Mouse (Mus musculus) left cerebral cortex, adult 2 months (tissue): ENCODE data around the gene Shisa6. TPM values are rescaled to one million over a fixed set of nuclear protein-coding genes. Genes with fewer than 3 reads are reported as not detected.

Experiments used
- DNase-seq, 2 experiments: peaks; one replicate each; pipeline ENCODE4 v3.0.0; 2021 to 2022; ENCODE audit warnings: low spot score in 2 of 2, mixed read lengths in 1 of 2; ENCODE audit errors: extremely low spot score in 1 of 2
- H3K27ac ChIP-seq: fragments of 200-600 bp; 2 replicates; pipeline ENCODE4 v1.8.1; 2022
- H3K4me3 ChIP-seq: fragments of 200-600 bp; 2 replicates; pipeline ENCODE4 v1.8.1; 2022
- CTCF ChIP-seq: fragments of 200-600 bp; IDR thresholded peaks from 2 replicates; pipeline ENCODE4 v1.8.1; 2022; ENCODE audit warnings: antibody characterized with exemption, mild to moderate bottlenecking, moderate library complexity
- intact Hi-C: fragments of 180-260 bp; cut with DNase I; formaldehyde crosslinking; loops from one replicate; pipeline ENCODE4 v1.15.1; 2025
- total RNA-seq, 2 experiments: library from RNA; stranded (reverse); gene quantifications; 2 replicates each; pipeline ENCODE4 v1.2.3; 2021

The Shisa6 gene
- total RNA-seq, 2 experiments from 2014 or later: 18.6 to 22.2 TPM

DNA sequence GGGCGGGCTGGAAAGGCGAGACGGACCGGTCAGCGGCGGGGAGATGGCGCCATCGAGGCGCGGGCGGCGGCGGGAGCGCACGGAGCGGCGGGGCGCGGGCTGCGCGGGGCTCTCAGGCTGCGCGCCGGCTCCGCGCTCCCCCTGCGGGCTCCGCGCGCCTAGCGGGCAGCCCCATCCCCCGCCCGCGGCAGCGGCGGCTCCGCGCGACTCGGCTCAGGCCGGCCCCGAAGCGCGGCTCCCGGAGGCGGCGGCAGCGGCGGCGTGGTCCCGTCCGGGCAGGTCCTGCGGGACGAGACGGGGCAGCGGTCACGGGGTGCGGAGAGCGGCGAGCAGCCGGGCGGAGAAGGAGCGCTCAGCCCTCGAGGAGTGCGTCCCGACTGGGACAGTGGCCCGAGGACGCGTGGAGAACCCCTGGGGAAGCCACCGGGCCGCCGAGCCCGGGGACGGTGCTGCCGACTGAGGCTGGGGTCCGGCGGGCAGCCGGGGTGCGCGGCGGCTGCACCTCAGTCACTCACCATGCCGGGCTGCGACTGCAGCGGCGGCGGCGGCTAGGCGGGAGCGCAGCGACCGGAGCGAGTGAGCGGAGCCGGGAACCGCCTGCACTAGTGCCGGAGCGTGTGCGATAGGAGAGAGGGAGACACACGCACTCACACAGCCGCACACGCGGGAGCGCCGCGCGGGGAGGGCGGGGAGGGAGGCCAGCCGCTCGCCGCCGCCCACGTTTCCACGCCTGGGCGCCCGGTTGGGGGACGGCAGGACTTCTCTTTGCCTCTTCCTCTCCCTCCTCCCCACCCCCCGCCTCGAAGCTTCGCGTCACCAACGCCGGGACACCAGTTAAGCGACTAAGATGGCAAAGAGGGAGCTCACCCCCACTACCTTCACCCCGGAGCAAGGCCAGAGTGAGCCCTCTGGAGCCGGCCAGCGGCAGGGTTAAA lies 549 bp upstream of the Shisa6 start:
- peak overlapping the region; percentile 59 for H3K4me3 ChIP-seq
- no peak for TF ChIP-seq CTCF
- intact Hi-C loops: loop anchor here (5.0 to 10.0 kb wide), 6 partner anchors 252 to 704 kb away; partner anchors contain the start of gene Dnah9

GRCm38 (mm10) chr11:66524251-66524650 lies 1.5 kb downstream of the Shisa6 start:
- H3K4me3 ChIP-seq: peak overlapping the region; percentile 59; the same call in 1 of the 2 replicates
- DNase-seq: no peak
- no peak overlapping the region for H3K27ac ChIP-seq
- intact Hi-C loops: loop anchor here (5.0 to 10.0 kb wide), 2 partner anchors 97 to 249 kb away; no protein-coding TSS in a partner anchor
- TF ChIP-seq CTCF: no peak

More for the DNA sequence above, 549 bp upstream of the Shisa6 start:
- peak; percentile 48 to 57 for DNase-seq
- no peak overlapping the region for H3K27ac ChIP-seq

DNA sequence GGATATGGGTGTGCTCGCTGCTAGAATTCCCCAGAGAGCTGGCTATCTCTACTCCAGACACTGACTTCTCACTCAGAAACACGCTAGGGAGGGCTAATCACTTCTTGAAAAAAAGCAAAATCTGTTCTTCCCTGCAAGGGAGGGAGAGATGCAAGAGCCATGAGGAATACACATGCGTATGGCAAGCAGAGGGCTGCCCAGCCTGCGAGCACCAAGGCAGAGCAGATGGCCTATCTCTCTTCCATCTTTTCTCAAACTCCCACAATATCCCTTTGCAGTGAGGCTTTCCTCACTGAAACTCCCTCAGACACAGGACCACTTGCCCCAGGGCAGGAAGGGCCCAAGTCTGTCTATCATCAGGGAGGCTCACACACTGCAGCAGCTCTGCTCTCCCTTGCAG lies 3.4 kb downstream of the Shisa6 start:
- H3K4me3 ChIP-seq: no peak overlapping the region
- DNase-seq: no peak
- no peak for TF ChIP-seq CTCF
- intact Hi-C loops: loop anchor here (5.0 to 10.0 kb wide), 2 partner anchors 95 to 248 kb away; no protein-coding TSS in a partner anchor
- H3K27ac ChIP-seq: no peak overlapping the region

- Histone ChIP-seq H3K4me3 (no peak overlapping the region), H3K27ac (no peak overlapping the region)
- no peak for TF ChIP-seq CTCF
- DNase-seq: no peak
- intact Hi-C loops: no loop called here
Observed at GRCm38 (mm10) chr11:66519386-66519785, 6.4 kb downstream of the Shisa6 start.

GRCm38 (mm10) chr11:66514346-66514745 lies 11.4 kb downstream of the Shisa6 start:
- DNase-seq: no peak
- H3K4me3 ChIP-seq: no peak overlapping the region
- no peak overlapping the region for H3K27ac ChIP-seq
- intact Hi-C loops: no loop called here
- TF ChIP-seq CTCF: no peak

DNA sequence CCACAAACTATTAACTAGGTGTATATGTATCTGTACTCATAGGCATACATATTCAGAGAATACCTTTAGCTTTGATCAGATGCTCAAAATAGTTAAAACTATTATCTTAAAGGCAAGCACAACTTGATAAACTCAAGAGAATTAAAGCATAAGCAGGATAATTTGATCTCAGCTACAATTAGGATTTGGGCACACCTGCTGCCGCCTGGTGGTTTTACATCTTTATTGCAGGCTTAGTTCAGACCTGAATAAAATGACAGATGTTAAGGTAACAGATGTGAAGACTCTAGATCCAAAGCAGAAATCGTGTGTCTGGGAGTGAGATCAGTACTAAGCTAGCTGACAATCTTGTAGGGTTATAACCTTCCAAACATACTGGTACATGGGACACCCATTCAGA lies 24.8 kb downstream of the Shisa6 start:
- Histone ChIP-seq H3K4me3 (no peak overlapping the region), H3K27ac (no peak overlapping the region)
- intact Hi-C loops: no loop called here
- no peak for DNase-seq
- peak; percentile 23 for TF ChIP-seq CTCF

DNA sequence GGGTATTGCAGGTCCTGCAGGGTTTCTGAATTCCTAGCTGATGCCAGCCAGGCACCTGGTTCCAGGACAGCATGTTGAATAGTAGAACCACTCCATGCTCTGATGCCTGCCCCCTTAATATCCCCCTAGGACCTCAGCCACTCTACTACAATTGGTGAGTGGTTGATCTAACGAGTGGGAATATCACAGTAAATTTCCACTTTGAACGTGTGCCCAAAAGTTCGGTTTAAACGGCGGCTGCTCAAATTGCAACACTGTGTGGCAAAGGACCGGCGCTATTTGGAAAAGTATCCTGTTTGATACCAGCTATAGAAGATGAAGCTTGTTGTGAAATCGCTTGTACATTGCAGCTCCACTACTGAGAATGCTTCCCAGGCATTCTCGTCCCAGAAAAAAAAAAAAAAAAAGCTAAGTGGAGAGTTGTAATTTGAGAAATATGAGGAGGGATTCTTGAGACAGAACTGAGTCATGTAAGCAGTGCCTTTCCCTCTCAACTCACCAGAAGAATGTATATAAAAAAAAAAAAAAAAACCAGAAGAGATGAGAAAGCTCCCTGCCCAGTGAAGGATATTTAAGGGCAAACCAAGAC lies 26.8 kb downstream of the Shisa6 start:
- no peak for TF ChIP-seq CTCF
- no peak for DNase-seq
- intact Hi-C loops: no loop called here
- no peak overlapping the region for H3K27ac ChIP-seq
- H3K4me3 ChIP-seq: no peak overlapping the region

GRCm38 (mm10) chr11:66496235-66496634 lies 29.5 kb downstream of the Shisa6 start:
- TF ChIP-seq CTCF: no peak
- Histone ChIP-seq H3K4me3 (no peak overlapping the region), H3K27ac (no peak overlapping the region)
- no peak for DNase-seq
- intact Hi-C loops: no loop called here

- no peak overlapping the region for H3K4me3 ChIP-seq
- TF ChIP-seq CTCF: no peak
- no peak overlapping the region for H3K27ac ChIP-seq
- intact Hi-C loops: no loop called here
- no peak for DNase-seq
Observed at GRCm38 (mm10) chr11:66494391-66494790, 31.4 kb downstream of the Shisa6 start.

DNA sequence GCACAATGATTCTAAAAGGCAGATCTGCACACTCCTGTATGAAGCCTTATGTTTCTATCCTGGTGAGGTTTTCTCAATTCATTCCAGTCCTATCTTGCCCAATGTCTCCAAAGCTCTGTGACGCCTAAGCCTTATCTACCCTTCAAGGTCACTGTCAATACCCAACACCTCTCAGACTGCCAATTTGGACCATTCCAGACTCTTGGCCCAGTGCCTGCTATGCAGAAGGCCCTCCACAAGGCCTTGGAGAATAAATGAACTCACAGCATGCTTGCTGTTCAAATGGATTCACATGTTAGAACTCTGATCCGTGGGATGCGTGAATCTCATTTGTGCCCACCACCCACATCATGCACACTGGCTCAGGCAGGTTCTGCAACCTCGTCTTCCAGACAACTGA lies 38.0 kb downstream of the Shisa6 start:
- TF ChIP-seq CTCF: no peak
- intact Hi-C loops: no loop called here
- DNase-seq: no peak
- Histone ChIP-seq H3K4me3 (no peak overlapping the region), H3K27ac (no peak overlapping the region)

DNA sequence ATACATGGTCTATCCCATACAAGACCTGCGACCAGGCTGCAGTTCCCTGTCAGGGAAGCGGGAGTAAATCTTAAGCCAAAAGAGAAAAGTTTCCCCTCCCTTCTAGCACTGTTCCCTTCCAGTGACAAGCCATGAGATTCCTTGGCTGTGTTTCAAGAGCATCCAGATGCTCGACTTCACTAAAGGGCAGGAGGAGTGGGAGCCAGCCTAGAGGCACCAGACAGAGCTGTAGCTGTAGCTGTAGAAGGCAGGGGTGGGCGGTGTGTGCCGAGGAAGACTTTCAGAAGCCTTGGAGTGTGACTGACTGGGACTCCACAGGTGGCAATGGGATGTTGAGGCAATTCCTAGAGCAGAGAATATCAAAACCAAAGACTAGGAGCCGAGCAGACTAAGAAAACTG lies 43.3 kb downstream of the Shisa6 start:
- no peak overlapping the region for H3K27ac ChIP-seq
- H3K4me3 ChIP-seq: no peak overlapping the region
- peak in 1 of 2 experiments; percentile 37 for DNase-seq
- intact Hi-C loops: no loop called here
- no peak for TF ChIP-seq CTCF

GRCm38 (mm10) chr11:66442631-66443030 lies 83.1 kb downstream of the Shisa6 start:
- no peak for DNase-seq
- intact Hi-C loops: no loop called here
- no peak for TF ChIP-seq CTCF
- H3K27ac ChIP-seq: no peak overlapping the region
- no peak overlapping the region for H3K4me3 ChIP-seq
